In the genomic region with DNA sequence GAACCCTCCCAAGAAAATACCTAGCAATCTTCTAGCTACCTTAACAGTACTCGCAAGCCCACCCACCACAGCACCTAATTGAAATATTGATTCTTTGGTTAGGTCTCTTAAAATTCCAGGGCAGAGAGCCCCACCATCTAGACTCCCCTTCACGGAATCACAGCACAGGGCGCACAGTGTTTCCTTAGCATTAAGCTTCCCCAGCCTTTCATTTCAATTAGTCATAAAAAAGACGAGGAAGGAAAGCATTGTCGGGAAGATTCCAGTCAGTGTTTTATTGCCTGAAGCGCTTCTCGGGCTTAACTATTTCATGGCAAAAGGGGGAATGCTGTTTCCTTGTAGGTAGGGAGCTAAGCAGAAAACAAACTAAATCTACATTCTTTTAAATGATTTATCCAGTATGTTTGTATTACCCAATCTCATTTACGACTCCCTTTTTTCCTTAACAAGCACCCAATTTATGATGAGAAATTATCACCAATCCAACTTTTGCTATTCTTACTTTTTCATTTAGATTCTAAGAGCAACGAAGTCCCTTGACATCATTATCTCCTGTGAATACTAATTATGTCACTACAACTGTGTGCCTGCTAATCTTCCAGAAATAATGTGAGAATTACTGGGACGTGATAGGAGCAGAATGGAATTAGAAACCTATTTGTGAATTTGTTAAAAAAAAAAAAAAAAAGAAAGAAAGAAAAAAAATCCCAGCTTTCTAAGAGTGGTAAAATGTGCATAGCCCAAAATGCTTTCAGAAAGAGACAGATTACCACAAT, we compare ENCODE assay signal across 16 mouse cellular contexts.
DNase-seq lines count a peak whose midpoint lies in the region; ATAC-seq and TF ChIP-seq lines count a peak whose summit lies in the region.
"Had no signal": no experiment of that assay in that cellular context is flagged by ENCODE, and none has a peak within 500 bp of the region (broad histone marks: within the 10 kb centered on the region; RNA-seq: fewer than 3 reads in every experiment).

No protein-coding gene starts in this region.

- no peak for DNase-seq in frontal cortex, postnatal 10 days (ENCODE audit: low spot score in 2 of 2)
- DNase-seq in midbrain, embryonic 10.5 days (ENCODE audit: low spot score), result no peak
- peak; percentile 21 for DNase-seq in hindbrain, postnatal 0 days (ENCODE audit: low spot score)
- DNase-seq in thymus, postnatal 14 days, result no peak
- no peak for DNase-seq in gastrocnemius, adult 2 months
- DNase-seq: B cell, adult 2 months; cerebellum, adult 2 months; heart, postnatal 10 days; kidney, adult 9 months; layer of hippocampus, postnatal 36 days; liver; lung, embryonic 14.5 days had no signal

- TF ChIP-seq CTCF in hindbrain, postnatal 0 days (IDR thresholded peaks at IDR 0.05; ENCODE audit: low read depth), result no peak
- no peak for TF ChIP-seq CTCF in gastrocnemius, adult 2 months (IDR thresholded peaks at IDR 0.05)

- peaks cover 7% of the 10 kb centered on the region for H3K4me1 ChIP-seq in midbrain, embryonic 13.5 days (replicated peaks)
- H3K4me1 ChIP-seq in midbrain, embryonic 10.5 days, result peaks cover 6% of the 10 kb centered on the region; the same call in 1 of the 2 replicates
- H3K4me1 ChIP-seq in hindbrain, postnatal 0 days (ENCODE audit: insufficient read depth, low read length), result no peaks in the 10 kb centered on the region
- peaks cover 5% of the 10 kb centered on the region; the same call in 1 of the 2 replicates for H3K4me1 ChIP-seq in neural tube, embryonic 14.5 days (ENCODE audit: control insufficient read depth, insufficient read depth, low read length)

- no peaks in the 10 kb centered on the region for H3K27me3 ChIP-seq in midbrain, embryonic 13.5 days
- H3K27me3 ChIP-seq in midbrain, embryonic 10.5 days (ENCODE audit: low read depth, poor library complexity, severe bottlenecking), result no peaks in the 10 kb centered on the region
- H3K27me3 ChIP-seq in hindbrain, postnatal 0 days (ENCODE audit: insufficient read depth, low read length), result no peaks in the 10 kb centered on the region
- H3K27me3 ChIP-seq in neural tube, embryonic 14.5 days (ENCODE audit: control insufficient read depth, insufficient read depth, low read length), result no peaks in the 10 kb centered on the region

- 0 out of 2 replicates have a peak, but pooled peaks cover 2% of the 10 kb centered on the region for H3K9me3 ChIP-seq in midbrain, embryonic 13.5 days
- no peaks in the 10 kb centered on the region for H3K9me3 ChIP-seq in midbrain, embryonic 10.5 days (replicated peaks)
- H3K9me3 ChIP-seq in hindbrain, postnatal 0 days (ENCODE audit: low read length), result no peaks in the 10 kb centered on the region
- no peaks in the 10 kb centered on the region for H3K9me3 ChIP-seq in neural tube, embryonic 14.5 days (ENCODE audit: control insufficient read depth, low read length)
- H3K9me3 ChIP-seq: G1E had no signal

- ATAC-seq in frontal cortex, adult (ENCODE audit: low TSS enrichment), result peak; percentile 34; the same call in 1 of the 2 replicates
- peak; percentile 58; the same call in 1 of the 2 replicates for ATAC-seq in midbrain, embryonic 13.5 days
- ATAC-seq in hindbrain, postnatal 0 days, result no peak
- peak; percentile 61; the same call in 1 of the 2 replicates for ATAC-seq in neural tube, embryonic 14.5 days (ENCODE audit: low read depth)

- WGBS in midbrain, embryonic 13.5 days, result 38% methylated on average over 10 of the region's 10 CpGs
- 71% methylated on average over 10 of the region's 10 CpGs for WGBS in midbrain, embryonic 10.5 days
- WGBS in hindbrain, postnatal 0 days, result 38% methylated on average over 10 of the region's 10 CpGs
- 11% methylated on average over 10 of the region's 10 CpGs for WGBS in neural tube, embryonic 14.5 days

- intact Hi-C loops in gastrocnemius, adult 2 months (cut with DNase I), result no loop called here

- H3K4me2 ChIP-seq in midbrain, embryonic 13.5 days (replicated peaks), result no peak overlapping the region
- H3K4me2 ChIP-seq in hindbrain, postnatal 0 days (ENCODE audit: low read depth, low read length), result no peak overlapping the region
- H3K4me2 ChIP-seq in neural tube, embryonic 14.5 days (ENCODE audit: low read depth, low read length), result peak overlapping the region; percentile 24; the same call in 1 of the 2 replicates
- H3K4me2 ChIP-seq: lung, embryonic 14.5 days had no signal

- H3K9ac ChIP-seq in midbrain, embryonic 13.5 days (replicated peaks), result no peak overlapping the region
- no peak overlapping the region for H3K9ac ChIP-seq in hindbrain, postnatal 0 days (replicated peaks; ENCODE audit: low read length)
- H3K9ac ChIP-seq in neural tube, embryonic 14.5 days (replicated peaks; ENCODE audit: low read depth, low read length), result no peak overlapping the region; the same call in 1 of the 2 replicates
- H3K9ac ChIP-seq: lung, embryonic 14.5 days had no signal

- H3K4me3 ChIP-seq in midbrain, embryonic 13.5 days (replicated peaks), result no peak overlapping the region
- no peak overlapping the region for H3K4me3 ChIP-seq in midbrain, embryonic 10.5 days
- no peak overlapping the region for H3K4me3 ChIP-seq in hindbrain, postnatal 0 days (ENCODE audit: low read length)
- no peak overlapping the region for H3K4me3 ChIP-seq in neural tube, embryonic 14.5 days (ENCODE audit: low read depth, low read length)
- no peak overlapping the region for H3K4me3 ChIP-seq in gastrocnemius, adult 2 months

- H3K36me3 ChIP-seq in midbrain, embryonic 13.5 days, result no peaks in the 10 kb centered on the region
- H3K36me3 ChIP-seq in midbrain, embryonic 10.5 days, result no peaks in the 10 kb centered on the region
- no peaks in the 10 kb centered on the region for H3K36me3 ChIP-seq in hindbrain, postnatal 0 days (ENCODE audit: insufficient read depth, low read length)
- H3K36me3 ChIP-seq in neural tube, embryonic 14.5 days (ENCODE audit: control insufficient read depth, insufficient read depth, low read length), result no peaks in the 10 kb centered on the region
- H3K36me3 ChIP-seq: G1E had no signal

- H3K27ac ChIP-seq in midbrain, embryonic 13.5 days, result peak overlapping the region; percentile 35; the same call in 1 of the 2 replicates
- no peak overlapping the region for H3K27ac ChIP-seq in midbrain, embryonic 10.5 days (replicated peaks)
- no peak overlapping the region; the same call in 1 of the 2 replicates for H3K27ac ChIP-seq in hindbrain, postnatal 0 days
- H3K27ac ChIP-seq in neural tube, embryonic 14.5 days (ENCODE audit: low read depth, low read length), result peak overlapping the region; percentile 60; the same call in 1 of the 2 replicates
- H3K27ac ChIP-seq in gastrocnemius, adult 2 months, result no peak overlapping the region

Comparison
In these comparisons a context has a peak if more than half of its experiments do, and no peak if none do; other contexts are left out.
1. H3K27ac ChIP-seq: peak in midbrain, embryonic 13.5 days (single experiment) and neural tube, embryonic 14.5 days (single experiment); none in midbrain, embryonic 10.5 days (single experiment), hindbrain, postnatal 0 days (single experiment) and gastrocnemius, adult 2 months (single experiment).